Mouse (Mus musculus) liver, postnatal 0 days (tissue): Measurements from ENCODE around the gene Bloc1s1. TPM values are rescaled to one million over a fixed set of nuclear protein-coding genes. Genes with fewer than 3 reads are reported as not detected.

Experiments
- ATAC-seq: fragments of 200-750 bp; cut with Nextera tagmentation; 2 replicates; pipeline ENCODE4 v1.8.0; 2017; ENCODE audit warnings: mild to moderate bottlenecking, moderate library complexity
- DNase-seq: peaks from one replicate; pipeline ENCODE4 v3.0.0-alpha.2; 2016
- H3K27ac ChIP-seq: fragments of 300-500 bp; sonication (generic); 2 replicates; pipeline ENCODE4 v1.5.1; 2014; ENCODE audit warnings: antibody characterized with exemption, moderate library complexity, mild to moderate bottlenecking, low read depth
- H3K27me3 ChIP-seq: fragments of 300-500 bp; sonication (generic); 2 replicates; pipeline ENCODE4 v1.6.1; 2014; ENCODE audit warnings: low read length, control low read depth, mixed read lengths; ENCODE audit not compliant: insufficient read depth
- H3K36me3 ChIP-seq: fragments of 300-500 bp; sonication (generic); replicated peaks from 2 replicates; pipeline ENCODE4 v1.6.1; 2014; ENCODE audit warnings: mild to moderate bottlenecking, control low read depth, low read length, moderate library complexity, mixed read lengths; ENCODE audit not compliant: insufficient read depth
- H3K4me1 ChIP-seq: fragments of 300-500 bp; sonication (generic); 2 replicates; pipeline ENCODE4 v1.6.1; 2014; ENCODE audit warnings: antibody characterized with exemption, mild to moderate bottlenecking, control low read depth; ENCODE audit not compliant: insufficient read depth
- H3K4me2 ChIP-seq: fragments of 300-500 bp; sonication (generic); 2 replicates; pipeline ENCODE4 v1.6.1; 2014; ENCODE audit warnings: low read depth, mild to moderate bottlenecking, low read length, moderate library complexity, mixed read lengths
- H3K4me3 ChIP-seq: fragments of 300-500 bp; sonication (generic); 2 replicates; pipeline ENCODE4 v1.5.1; 2014; ENCODE audit warnings: low read depth, low read length
- H3K9ac ChIP-seq: fragments of 300-500 bp; sonication (generic); replicated peaks from 2 replicates; pipeline ENCODE4 v1.6.1; 2014; ENCODE audit warnings: mild to moderate bottlenecking, moderate library complexity
- H3K9me3 ChIP-seq: fragments of 300-500 bp; sonication (generic); 2 replicates; pipeline ENCODE4 v1.6.1; 2016; ENCODE audit warnings: mild to moderate bottlenecking, control low read depth, low read length, mixed read lengths
- CTCF ChIP-seq: sonication (generic); IDR thresholded peaks from 2 replicates; pipeline ENCODE4 v1.5.1; 2016; ENCODE audit warnings: antibody characterized with exemption, low read depth
- EP300 ChIP-seq: IDR thresholded peaks from 2 replicates; pipeline ENCODE4 v1.6.1; 2016; ENCODE audit warnings: antibody characterized with exemption, low read depth, mild to moderate bottlenecking
- WGBS: fragments of 180-500 bp; shearing (Covaris S2); extraction: QIAGEN DNeasy Blood & Tissue Kit; methylation state at CpG from one replicate; pipeline ENCODE4 v1.1.7; 2014; ENCODE audit not compliant: insufficient replicate concordance; 5-methylcytosine and 5-hydroxymethylcytosine counted together
- polyA plus RNA-seq: library from polyadenylated mRNA; unstranded; fragments of >200 nt; fragmentation: Nextera tagmentation; extraction: Ambion mirVana; gene quantifications from 2 replicates; pipeline ENCODE4 v1.2.1, GENCODE M21; 2015

Gene Bloc1s1
- polyA plus RNA-seq, 1 experiment from 2014 or later = 130 TPM

DNA sequence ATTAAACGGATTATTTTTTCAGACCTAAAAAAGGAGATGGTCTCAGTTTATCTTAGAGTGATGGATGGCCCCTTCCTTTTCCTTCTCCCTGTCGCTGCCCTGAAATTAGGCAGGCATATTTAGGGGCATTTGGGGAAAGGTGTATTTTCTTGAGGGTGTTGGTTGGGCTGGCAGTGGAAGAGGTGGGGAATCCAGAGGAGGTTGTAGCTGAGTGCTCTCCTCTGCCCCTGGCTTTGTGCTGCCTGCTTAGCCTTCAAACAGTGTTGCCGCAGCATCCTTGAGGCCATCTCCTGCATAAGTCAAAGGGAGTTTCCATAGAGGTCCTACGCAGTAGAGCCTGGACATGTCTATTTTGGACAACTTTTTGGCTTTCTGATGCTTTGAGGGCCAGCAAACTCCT, 11.0 kb downstream of the Bloc1s1 start:
- H3K4me1 ChIP-seq = peaks cover 2% of the 10 kb centered on the region; the same call in 1 of the 2 replicates
- H3K9me3 ChIP-seq = no peaks in the 10 kb centered on the region
- H3K27ac ChIP-seq = no peak overlapping the region
- WGBS = 73% methylated on average over 4 of the region's 4 CpGs
- ATAC-seq = no peak
- no peak overlapping the region for H3K9ac ChIP-seq
- no peak overlapping the region for H3K4me2 ChIP-seq
- H3K36me3 ChIP-seq = 0 out of 2 replicates have a peak, but pooled peaks cover 17% of the 10 kb centered on the region
- H3K4me3 ChIP-seq = no peak overlapping the region
- peaks cover 3% of the 10 kb centered on the region for H3K27me3 ChIP-seq
- no peak for DNase-seq
- no peak for TF ChIP-seq EP300
- no peak for TF ChIP-seq CTCF

DNA sequence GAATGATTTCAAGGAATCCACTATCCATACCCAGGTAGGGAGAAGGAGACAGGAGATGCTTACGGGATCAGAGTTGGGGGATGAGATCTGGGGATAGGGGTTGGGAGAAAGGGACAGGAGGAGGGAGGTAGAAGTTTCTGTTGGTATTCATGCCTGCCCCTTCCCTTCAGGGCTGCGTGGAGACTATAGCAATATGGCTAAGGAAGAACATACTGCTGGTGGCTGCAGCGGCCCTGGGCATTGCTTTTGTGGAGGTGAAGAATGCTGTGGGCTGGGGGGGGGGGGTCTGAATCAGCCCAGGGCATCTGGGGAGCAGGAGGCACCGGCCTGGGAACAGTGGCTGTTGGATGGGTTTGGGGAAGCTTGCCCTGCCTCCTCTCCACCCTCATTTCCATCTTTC, 11.6 kb downstream of the Bloc1s1 start:
- Histone ChIP-seq H3K4me2 (no peak overlapping the region), H3K27ac (no peak overlapping the region), H3K36me3 (0 out of 2 replicates have a peak, but pooled peaks cover 15% of the 10 kb centered on the region), H3K9me3 (no peaks in the 10 kb centered on the region), H3K9ac (no peak overlapping the region), H3K27me3 (peaks cover 3% of the 10 kb centered on the region), H3K4me1 (peaks cover 2% of the 10 kb centered on the region; the same call in 1 of the 2 replicates), H3K4me3 (no peak overlapping the region)
- no peak for ATAC-seq
- WGBS = 67% methylated on average over 4 of the region's 4 CpGs
- no peak for DNase-seq
- no peak for TF ChIP-seq CTCF
- TF ChIP-seq EP300 = no peak

DNA sequence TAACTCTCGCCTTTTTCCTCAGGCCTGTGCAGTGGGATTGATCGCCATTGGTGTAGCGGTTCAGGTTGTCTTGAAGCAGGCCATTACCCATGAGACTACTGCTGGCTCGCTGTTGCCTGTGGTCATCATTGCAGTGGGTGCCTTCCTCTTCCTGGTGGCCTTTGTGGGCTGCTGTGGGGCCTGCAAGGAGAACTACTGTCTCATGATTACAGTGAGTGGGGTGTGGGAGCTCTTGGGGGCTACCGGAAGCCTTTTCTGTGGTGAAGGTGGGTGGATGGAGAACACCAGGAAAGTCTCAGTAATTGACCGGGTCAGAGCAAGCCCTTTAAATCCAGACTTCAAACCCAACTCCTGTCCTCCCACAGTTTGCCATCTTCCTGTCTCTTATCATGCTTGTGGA, 12.4 kb downstream of the Bloc1s1 start:
- peaks cover 2% of the 10 kb centered on the region; the same call in 1 of the 2 replicates for H3K4me1 ChIP-seq
- peak overlapping the region; percentile 68; the same call in 1 of the 2 replicates for H3K4me2 ChIP-seq
- H3K4me3 ChIP-seq = 0 out of 2 replicates have a peak overlapping the region, but pooled peaks have one; percentile 8
- H3K9ac ChIP-seq = no peak overlapping the region
- H3K27ac ChIP-seq = no peak overlapping the region
- 0 out of 2 replicates have a peak, but pooled peaks cover 11% of the 10 kb centered on the region for H3K36me3 ChIP-seq
- no peak for DNase-seq
- TF ChIP-seq EP300 = no peak
- no peak for TF ChIP-seq CTCF
- H3K27me3 ChIP-seq = peaks cover 3% of the 10 kb centered on the region
- ATAC-seq = no peak
- H3K9me3 ChIP-seq = no peaks in the 10 kb centered on the region
- WGBS = 72% methylated on average over 6 of the region's 6 CpGs

DNA sequence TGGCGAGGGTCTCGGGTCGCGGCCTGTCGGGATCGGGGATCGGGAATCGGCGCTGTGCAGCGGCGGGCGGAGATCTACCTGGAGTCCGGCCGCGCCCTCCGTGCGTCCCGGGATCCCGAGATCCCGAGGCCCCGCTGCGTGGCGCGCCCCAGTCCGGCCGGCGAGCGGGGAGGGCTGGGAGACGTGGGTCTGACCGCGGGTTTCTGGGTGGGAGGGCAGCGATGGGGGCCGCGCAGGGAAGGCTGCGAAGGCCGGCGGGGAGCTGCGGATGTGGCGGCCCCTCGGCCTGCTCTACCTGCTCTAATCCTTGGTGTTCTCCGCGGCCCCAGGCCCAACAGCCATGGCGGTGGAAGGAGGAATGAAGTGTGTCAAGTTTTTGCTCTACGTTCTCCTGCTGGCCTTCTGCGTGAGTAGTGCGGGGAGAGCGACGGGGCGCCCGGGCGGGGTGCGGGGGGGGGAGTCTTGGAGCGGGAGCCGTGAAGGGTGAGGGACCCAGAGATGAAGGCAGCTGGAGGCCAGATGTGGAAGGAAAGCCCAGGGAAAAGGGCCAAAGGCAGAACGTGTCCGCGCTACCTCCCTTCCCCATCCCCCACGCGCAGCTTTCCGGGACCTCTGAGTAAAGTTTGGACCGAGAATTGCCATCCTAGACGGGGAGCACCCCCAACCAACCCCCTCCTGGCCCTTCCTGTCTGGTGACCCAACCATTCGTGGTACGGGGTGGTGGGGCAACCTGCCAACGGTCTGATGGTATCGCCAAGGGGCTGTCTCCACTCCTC, 13.6 kb downstream of the Bloc1s1 start:
- H3K27me3 ChIP-seq = peaks cover 3% of the 10 kb centered on the region
- TF ChIP-seq CTCF = no peak
- no peak for TF ChIP-seq EP300
- DNase-seq (peak; percentile 55), ATAC-seq (peak; percentile 37)
- 0 out of 2 replicates have a peak, but pooled peaks cover 10% of the 10 kb centered on the region for H3K36me3 ChIP-seq
- peaks cover 2% of the 10 kb centered on the region; the same call in 1 of the 2 replicates for H3K4me1 ChIP-seq
- H3K4me3 ChIP-seq = peak overlapping the region; percentile 71
- peak overlapping the region; percentile 79 for H3K9ac ChIP-seq
- H3K4me2 ChIP-seq = peak overlapping the region; percentile 68
- H3K27ac ChIP-seq = peak overlapping the region; percentile 73
- 5% methylated on average over 48 of the region's 66 CpGs for WGBS
- H3K9me3 ChIP-seq = no peaks in the 10 kb centered on the region

DNA sequence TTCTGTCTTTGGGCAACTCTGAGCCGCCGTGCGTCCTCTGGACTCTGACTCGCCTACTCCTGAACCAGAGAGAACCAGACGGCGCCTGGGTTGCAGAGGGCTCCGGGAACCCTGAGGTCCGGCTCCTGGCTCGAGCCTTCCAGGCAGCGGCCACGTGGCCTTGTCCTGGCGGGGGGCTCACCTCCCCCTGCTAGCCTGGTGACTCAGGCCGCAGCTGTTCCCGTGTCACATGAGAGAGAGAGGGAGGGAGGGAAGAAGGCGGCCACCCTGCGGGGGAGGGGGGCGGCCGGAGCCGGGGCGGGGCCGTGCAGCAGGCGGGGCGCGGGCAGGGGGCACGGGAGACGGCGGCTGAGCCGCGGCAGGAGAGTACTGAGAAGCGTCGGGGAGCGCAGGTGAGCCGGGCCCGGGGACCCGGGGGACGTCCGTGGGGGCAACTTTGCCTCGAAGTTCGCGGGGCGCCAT, 14.2 kb downstream of the Bloc1s1 start:
- Histone ChIP-seq H3K9ac (peak overlapping the region; percentile 79), H3K4me1 (peaks cover 2% of the 10 kb centered on the region; the same call in 1 of the 2 replicates), H3K4me3 (peak overlapping the region; percentile 71), H3K36me3 (0 out of 2 replicates have a peak, but pooled peaks cover 10% of the 10 kb centered on the region), H3K4me2 (peak overlapping the region; percentile 68), H3K9me3 (no peaks in the 10 kb centered on the region), H3K27me3 (peaks cover 3% of the 10 kb centered on the region), H3K27ac (peak overlapping the region; percentile 73)
- 1% methylated on average over 35 of the region's 41 CpGs for WGBS
- peak; percentile 83 for ATAC-seq
- peak; percentile 82 for DNase-seq
- no peak for TF ChIP-seq EP300
- no peak for TF ChIP-seq CTCF

DNA sequence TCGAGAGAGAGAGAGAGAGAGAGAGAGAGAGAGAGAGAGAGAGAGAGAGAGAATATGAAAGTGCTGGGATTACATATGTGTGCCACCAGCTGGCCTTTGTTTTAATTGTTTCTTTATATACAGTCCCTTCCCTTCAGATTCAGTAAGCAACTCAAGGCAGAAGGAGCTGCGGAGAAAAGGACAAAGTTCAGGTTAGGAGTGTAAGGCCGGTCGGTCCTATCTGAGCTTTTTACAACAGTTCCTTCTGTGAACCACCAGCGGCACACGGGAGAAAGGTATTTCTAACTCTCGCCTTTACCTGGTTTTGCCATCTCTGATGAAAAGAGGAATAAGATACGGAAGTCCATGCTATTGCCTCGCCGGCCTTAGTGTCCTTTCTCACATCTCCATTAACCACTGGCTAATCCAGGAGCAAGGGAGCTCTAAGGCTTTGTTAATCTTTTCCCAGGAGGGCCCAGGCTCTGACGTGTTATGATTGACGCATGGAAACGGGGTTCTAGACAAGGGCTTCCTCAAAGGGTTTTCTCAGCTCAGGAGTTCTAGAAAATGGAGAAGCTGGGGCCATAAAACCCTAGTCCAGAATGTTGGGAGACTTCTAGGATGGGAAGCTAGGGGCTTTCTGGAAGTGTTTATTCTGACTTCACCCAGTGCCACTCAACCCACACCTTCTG, 14.9 kb downstream of the Bloc1s1 start:
- 0 out of 2 replicates have a peak, but pooled peaks cover 9% of the 10 kb centered on the region for H3K36me3 ChIP-seq
- peak overlapping the region; percentile 71 for H3K4me3 ChIP-seq
- TF ChIP-seq EP300 = no peak
- TF ChIP-seq CTCF = no peak
- peak overlapping the region; percentile 73 for H3K27ac ChIP-seq
- WGBS = 62% methylated on average over 13 of the region's 13 CpGs
- peaks cover 3% of the 10 kb centered on the region for H3K27me3 ChIP-seq
- H3K4me1 ChIP-seq = peaks cover 2% of the 10 kb centered on the region; the same call in 1 of the 2 replicates
- H3K9ac ChIP-seq = peak overlapping the region; percentile 79
- H3K4me2 ChIP-seq = peak overlapping the region; percentile 68
- no peak for DNase-seq
- no peak for ATAC-seq
- H3K9me3 ChIP-seq = no peaks in the 10 kb centered on the region
